Mouse (Mus musculus): ENCODE results near the gene Gch1.

- TF ChIP-seq POLR2A (IDR thresholded peaks at IDR 0.05; ENCODE audit: borderline replicate concordance, extremely low read depth, insufficient read depth, insufficient read length, poor library complexity, severe bottlenecking) (no peak), CTCF (IDR thresholded peaks at IDR 0.05; ENCODE audit: borderline replicate concordance, extremely low read depth, insufficient read depth, insufficient read length) (no peak)
Measured at GRCm38 (mm10) chr14:47194096-47194495, 4.9 kb upstream of the Gch1 start.
